Mouse (Mus musculus): ENCODE results near the gene Foxd1.

- no peak for TF ChIP-seq POLR2A (IDR thresholded peaks at IDR 0.05; ENCODE audit: low read depth, low read length)
- no peak for TF ChIP-seq CTCF (IDR thresholded peaks at IDR 0.05; ENCODE audit: extremely low read depth, insufficient read depth, insufficient read length, insufficient replicate concordance)
Observed at GRCm38 (mm10) chr13:98393356-98394070, 39.5 kb downstream of the Foxd1 start.

Data from spleen, adult 2 months (tissue).